8 mouse cellular contexts compared by ENCODE assay signal in genomic region chr10:110745640-110746032, GRCm38 (mm10). TPM values are rescaled to one million over a fixed set of nuclear protein-coding genes. Genes with fewer than 3 reads are reported as not detected.
A peak's percentile ranks its signal among the peaks of the same experiment; 100 is the strongest.
DNase-seq lines count a peak whose midpoint lies in the region; ATAC-seq and TF ChIP-seq lines count a peak whose summit lies in the region.

No protein-coding gene starts in this region.

- under 1% methylated on average over 23 of the region's 23 CpGs for WGBS in cerebellum, adult 2 months
- whole genome bisulfite sequencing in thymus, adult 2 months, result 2% methylated on average over 23 of the region's 23 CpGs
- WGBS in liver, embryonic 11.5 days, result under 1% methylated on average over 23 of the region's 23 CpGs

- no peak overlapping the region for H3K27ac ChIP-seq in cerebellum, adult 2 months (ENCODE audit: insufficient read depth, low read length)
- no peak overlapping the region for H3K27ac ChIP-seq in thymus, adult 2 months (ENCODE audit: control insufficient read depth, insufficient read depth, low read length)
- H3K27ac ChIP-seq in liver, embryonic 11.5 days (ENCODE audit: low read depth, low read length), result peak overlapping the region; percentile 46; the same call in 1 of the 2 replicates

- H3K9ac ChIP-seq in liver, embryonic 11.5 days (ENCODE audit: low read depth, low read length), result peak overlapping the region; percentile 83

- 0 out of 2 replicates have a peak, but pooled peaks cover 5% of the 10 kb centered on the region for H3K36me3 ChIP-seq in thymus, adult 2 months (ENCODE audit: control insufficient read depth, insufficient read depth, low read length)
- H3K36me3 ChIP-seq in liver, embryonic 11.5 days (ENCODE audit: control insufficient read depth, insufficient read depth, low read length), result peaks cover 10% of the 10 kb centered on the region; the same call in 1 of the 2 replicates

- H3K4me1 ChIP-seq in cerebellum, adult 2 months (ENCODE audit: control insufficient read depth, insufficient read depth, low read length), result no peaks in the 10 kb centered on the region; the same call in 1 of the 2 replicates
- H3K4me1 ChIP-seq in thymus, adult 2 months (replicated peaks; ENCODE audit: control insufficient read depth, insufficient read depth, low read length), result peaks cover 13% of the 10 kb centered on the region
- peaks cover 5% of the 10 kb centered on the region; the same call in 1 of the 2 replicates for H3K4me1 ChIP-seq in liver, embryonic 11.5 days (replicated peaks; ENCODE audit: control insufficient read depth, insufficient read depth, low read length)

- no peak for DNase-seq in cerebellum, adult 2 months
- no peak for DNase-seq in cerebellum, postnatal 14 days
- DNase-seq in thymus, adult 2 months, result no peak
- DNase-seq in thymus, postnatal 10 days (ENCODE audit: low spot score in 2 of 2), result no peak
- no peak for DNase-seq in liver, embryonic 11.5 days (ENCODE audit: low spot score)
- no peak for DNase-seq in ovary, postnatal 10 days (ENCODE audit: low spot score)
- no peak for DNase-seq in left cerebral cortex, adult 9 months (ENCODE audit: low spot score in 2 of 2)
- DNase-seq in adrenal gland, postnatal 14 days, result no peak

- H3K4me3 ChIP-seq in cerebellum, adult 2 months (replicated peaks; ENCODE audit: insufficient read depth, low read depth, low read length), result peak overlapping the region; percentile 67
- peak overlapping the region; percentile 79 for H3K4me3 ChIP-seq in thymus, adult 2 months (ENCODE audit: control insufficient read depth, insufficient read depth, low read length)
- H3K4me3 ChIP-seq in liver, embryonic 11.5 days (ENCODE audit: low read depth, low read length), result peak overlapping the region; percentile 75

- H3K4me2 ChIP-seq in liver, embryonic 11.5 days, result peak overlapping the region; percentile 96

- TF ChIP-seq CTCF in cerebellum, adult 2 months (IDR thresholded peaks at IDR 0.05; ENCODE audit: borderline replicate concordance, insufficient read depth, low read depth, low read length), result no peak
- TF ChIP-seq CTCF in thymus, adult 2 months (IDR thresholded peaks at IDR 0.05; ENCODE audit: borderline replicate concordance, control insufficient read depth, extremely low read depth, insufficient read depth, low read length, poor library complexity), result no peak

- TF ChIP-seq POLR2A in cerebellum, adult 2 months (IDR thresholded peaks at IDR 0.05; ENCODE audit: borderline replicate concordance, insufficient read depth, low read length), result no peak
- TF ChIP-seq POLR2A in thymus, adult 2 months (IDR thresholded peaks at IDR 0.05; ENCODE audit: control insufficient read depth, extremely low read depth, insufficient read depth, low read length, poor library complexity), result no peak

- ATAC-seq in liver, embryonic 11.5 days (replicated peaks; ENCODE audit: low FRiP score), result peak; percentile 53

- no peaks in the 10 kb centered on the region for H3K27me3 ChIP-seq in cerebellum, adult 2 months (ENCODE audit: control insufficient read depth, insufficient read depth, low read length)
- peaks cover 2% of the 10 kb centered on the region; the same call in 1 of the 2 replicates for H3K27me3 ChIP-seq in thymus, adult 2 months (ENCODE audit: control insufficient read depth, insufficient read depth, low read length)
- no peaks in the 10 kb centered on the region for H3K27me3 ChIP-seq in liver, embryonic 11.5 days (replicated peaks; ENCODE audit: control insufficient read depth, insufficient read depth, low read length)

- H3K9me3 ChIP-seq in liver, embryonic 11.5 days (ENCODE audit: control insufficient read depth, low read length), result no peaks in the 10 kb centered on the region

RNA-seq across cellular contexts. Expression of gene E2f7, which starts 0.4 kb away (rescaled TPM):
- 0.38 and 0.43 TPM in 2 replicates for polyA plus RNA-seq in cerebellum, adult 2 months (2012; rRNA removed)
- 3.9 and 9.8 TPM in 2 replicates for polyA plus RNA-seq in thymus, adult 2 months (2012; rRNA removed)
- polyA plus RNA-seq in liver, embryonic 11.5 days (2014; fragmentation: Nextera tagmentation; extraction: Ambion mirVana), result 18.1 and 18.8 TPM in 2 replicates
- total RNA-seq in adrenal gland, postnatal 14 days (2021), result 5.5 and 6.9 TPM in 2 replicates
